Mouse (Mus musculus) hindbrain, embryonic 11.5 days (tissue): ENCODE measurements around the gene Dscam. TPM values are rescaled to one million over a fixed set of nuclear protein-coding genes. Genes with fewer than 3 reads are reported as not detected.
A peak's percentile ranks its signal among the peaks of the same experiment; 100 is the strongest.

ENCODE experiments used
- ATAC-seq: fragments of 200-750 bp; cut with Nextera tagmentation; 2 replicates; pipeline ENCODE4 v1.8.0; 2017; ENCODE audit warnings: mild to moderate bottlenecking, moderate TSS enrichment, moderate library complexity; ENCODE audit not compliant: low FRiP score
- DNase-seq: peaks from one replicate; pipeline ENCODE4 v3.0.0-alpha.2; 2015; ENCODE audit warnings: low spot score
- H3K27ac ChIP-seq: fragments of 300-500 bp; sonication (generic); 2 replicates; pipeline ENCODE4 v1.5.1; 2014; ENCODE audit warnings: mild to moderate bottlenecking, low read depth, low read length
- H3K27me3 ChIP-seq: fragments of 300-500 bp; sonication (generic); 2 replicates; pipeline ENCODE4 v1.6.1; 2014; ENCODE audit warnings: mild to moderate bottlenecking, low read length, moderate library complexity, mixed read lengths; ENCODE audit not compliant: control insufficient read depth, insufficient read depth
- H3K36me3 ChIP-seq: fragments of 300-500 bp; sonication (generic); 2 replicates; pipeline ENCODE4 v1.6.1; 2014; ENCODE audit warnings: mild to moderate bottlenecking, low read length, moderate library complexity, mixed read lengths; ENCODE audit not compliant: control insufficient read depth, insufficient read depth
- H3K4me1 ChIP-seq: fragments of 300-500 bp; sonication (generic); replicated peaks from 2 replicates; pipeline ENCODE4 v1.6.1; 2014; ENCODE audit warnings: low read length, mixed read lengths; ENCODE audit not compliant: control insufficient read depth, insufficient read depth
- H3K4me2 ChIP-seq: fragments of 300-500 bp; sonication (generic); replicated peaks from 2 replicates; pipeline ENCODE4 v1.6.1; 2014; ENCODE audit warnings: mild to moderate bottlenecking, low read depth, low read length
- H3K4me3 ChIP-seq: fragments of 300-500 bp; sonication (generic); 2 replicates; pipeline ENCODE4 v1.5.1; 2014; ENCODE audit warnings: low read depth, low read length
- H3K9ac ChIP-seq: fragments of 300-500 bp; sonication (generic); 2 replicates; pipeline ENCODE4 v1.6.1; 2014; ENCODE audit warnings: low read depth, low read length
- H3K9me3 ChIP-seq: fragments of 300-500 bp; sonication (generic); 2 replicates; pipeline ENCODE4 v1.6.1; 2016; ENCODE audit warnings: low read length; ENCODE audit not compliant: control insufficient read depth
- WGBS: fragments of 180-500 bp; shearing (Covaris S2); extraction: QIAGEN DNeasy Blood & Tissue Kit; methylation state at CpG from one replicate; pipeline ENCODE4 v1.1.7; 2014; 5-methylcytosine and 5-hydroxymethylcytosine counted together
- polyA plus RNA-seq: library from polyadenylated mRNA; unstranded; fragments of >200 nt; fragmentation: Nextera tagmentation; extraction: Ambion mirVana; gene quantifications from 2 replicates; pipeline ENCODE4 v1.2.1, GENCODE M21; 2014

Dscam gene
- polyA plus RNA-seq, 1 experiment from 2014 or later, result 2.0 TPM

GRCm38 (mm10) chr16:96846113-96846512 lies 324.4 kb downstream of the Dscam start:
- H3K4me1 ChIP-seq, result 0 out of 2 replicates have a peak, but pooled peaks cover 2% of the 10 kb centered on the region
- H3K36me3 ChIP-seq, result no peaks in the 10 kb centered on the region
- no peaks in the 10 kb centered on the region for H3K27me3 ChIP-seq
- H3K9me3 ChIP-seq, result no peaks in the 10 kb centered on the region
- H3K4me2 ChIP-seq, result no peak overlapping the region
- peak; percentile 39 for DNase-seq
- no peak overlapping the region for H3K9ac ChIP-seq
- WGBS, result 64% methylated on average over 3 of the region's 3 CpGs
- H3K4me3 ChIP-seq, result no peak overlapping the region
- ATAC-seq, result peak; percentile 75; the same call in 1 of the 2 replicates
- H3K27ac ChIP-seq, result no peak overlapping the region

GRCm38 (mm10) chr16:96845475-96846098 lies 325.0 kb downstream of the Dscam start:
- no peaks in the 10 kb centered on the region for H3K9me3 ChIP-seq
- ATAC-seq (peak; percentile 17; the same call in 1 of the 2 replicates), DNase-seq (no peak)
- H3K27ac ChIP-seq, result no peak overlapping the region
- 0 out of 2 replicates have a peak, but pooled peaks cover 2% of the 10 kb centered on the region for H3K4me1 ChIP-seq
- no peak overlapping the region for H3K4me2 ChIP-seq
- H3K36me3 ChIP-seq, result no peaks in the 10 kb centered on the region
- no peaks in the 10 kb centered on the region for H3K27me3 ChIP-seq
- no peak overlapping the region for H3K4me3 ChIP-seq
- H3K9ac ChIP-seq, result no peak overlapping the region
- 72% methylated on average over 3 of the region's 3 CpGs for WGBS

- DNase-seq (peak; percentile 11), ATAC-seq (no peak)
- Histone ChIP-seq H3K4me1 (0 out of 2 replicates have a peak, but pooled peaks cover 2% of the 10 kb centered on the region), H3K27me3 (no peaks in the 10 kb centered on the region), H3K36me3 (no peaks in the 10 kb centered on the region), H3K4me3 (no peak overlapping the region), H3K9me3 (no peaks in the 10 kb centered on the region), H3K9ac (no peak overlapping the region), H3K27ac (no peak overlapping the region), H3K4me2 (no peak overlapping the region)
- 74% methylated on average over 9 of the region's 9 CpGs for WGBS
Observed at GRCm38 (mm10) chr16:96843691-96844400, 326.7 kb downstream of the Dscam start.

- 91% methylated on average over 3 of the region's 3 CpGs for WGBS
- DNase-seq (no peak), ATAC-seq (no peak)
- Histone ChIP-seq H3K9ac (no peak overlapping the region), H3K4me1 (0 out of 2 replicates have a peak, but pooled peaks cover 2% of the 10 kb centered on the region), H3K4me3 (no peak overlapping the region), H3K4me2 (no peak overlapping the region), H3K36me3 (no peaks in the 10 kb centered on the region), H3K9me3 (no peaks in the 10 kb centered on the region), H3K27me3 (no peaks in the 10 kb centered on the region), H3K27ac (no peak overlapping the region)
Observed at GRCm38 (mm10) chr16:96842829-96843360, 327.7 kb downstream of the Dscam start.

GRCm38 (mm10) chr16:96819649-96820048 lies 350.9 kb downstream of the Dscam start:
- no peak overlapping the region for H3K4me2 ChIP-seq
- 30% methylated on average over 16 of the region's 16 CpGs for WGBS
- H3K9ac ChIP-seq, result no peak overlapping the region
- no peaks in the 10 kb centered on the region for H3K36me3 ChIP-seq
- DNase-seq (peak; percentile 88), ATAC-seq (peak; percentile 56)
- no peaks in the 10 kb centered on the region for H3K9me3 ChIP-seq
- no peaks in the 10 kb centered on the region for H3K4me1 ChIP-seq
- no peak overlapping the region for H3K27ac ChIP-seq
- H3K27me3 ChIP-seq, result no peaks in the 10 kb centered on the region
- H3K4me3 ChIP-seq, result no peak overlapping the region

- no peaks in the 10 kb centered on the region for H3K36me3 ChIP-seq
- 96% methylated on average over 1 of the region's 1 CpGs for WGBS
- no peak for DNase-seq
- H3K27me3 ChIP-seq, result no peaks in the 10 kb centered on the region
- H3K4me3 ChIP-seq, result no peak overlapping the region
- no peaks in the 10 kb centered on the region for H3K9me3 ChIP-seq
- H3K27ac ChIP-seq, result no peak overlapping the region
- H3K4me2 ChIP-seq, result no peak overlapping the region
- H3K9ac ChIP-seq, result no peak overlapping the region
- no peaks in the 10 kb centered on the region for H3K4me1 ChIP-seq
- no peak for ATAC-seq
Observed at GRCm38 (mm10) chr16:96806298-96806697, 364.3 kb downstream of the Dscam start.

GRCm38 (mm10) chr16:96802636-96803035 lies 367.9 kb downstream of the Dscam start:
- Histone ChIP-seq H3K4me1 (no peaks in the 10 kb centered on the region), H3K9me3 (no peaks in the 10 kb centered on the region), H3K9ac (no peak overlapping the region)

GRCm38 (mm10) chr16:96801650-96802237 lies 368.8 kb downstream of the Dscam start:
- Histone ChIP-seq H3K4me1 (no peaks in the 10 kb centered on the region), H3K9ac (no peak overlapping the region), H3K9me3 (no peaks in the 10 kb centered on the region), H3K36me3 (no peaks in the 10 kb centered on the region), H3K4me3 (no peak overlapping the region), H3K27ac (no peak overlapping the region), H3K4me2 (no peak overlapping the region), H3K27me3 (no peaks in the 10 kb centered on the region)
- 89% methylated on average over 1 of the region's 1 CpGs for WGBS
- ATAC-seq (no peak), DNase-seq (no peak)

More at GRCm38 (mm10) chr16:96802636-96803035, 367.9 kb downstream of the Dscam start:
- WGBS, result 87% methylated on average over 2 of the region's 2 CpGs
- Histone ChIP-seq H3K4me3 (no peak overlapping the region), H3K36me3 (no peaks in the 10 kb centered on the region), H3K4me2 (no peak overlapping the region), H3K27me3 (no peaks in the 10 kb centered on the region), H3K27ac (no peak overlapping the region)
- DNase-seq (no peak), ATAC-seq (no peak)
